Mouse (Mus musculus): ENCODE data around the gene Adamtsl1. TPM values are rescaled to one million over a fixed set of nuclear protein-coding genes. Genes with fewer than 3 reads are reported as not detected.

Adamtsl1 gene
- polyA plus RNA-seq, 1 experiment from 2014 or later, result 17.6 TPM

DNA sequence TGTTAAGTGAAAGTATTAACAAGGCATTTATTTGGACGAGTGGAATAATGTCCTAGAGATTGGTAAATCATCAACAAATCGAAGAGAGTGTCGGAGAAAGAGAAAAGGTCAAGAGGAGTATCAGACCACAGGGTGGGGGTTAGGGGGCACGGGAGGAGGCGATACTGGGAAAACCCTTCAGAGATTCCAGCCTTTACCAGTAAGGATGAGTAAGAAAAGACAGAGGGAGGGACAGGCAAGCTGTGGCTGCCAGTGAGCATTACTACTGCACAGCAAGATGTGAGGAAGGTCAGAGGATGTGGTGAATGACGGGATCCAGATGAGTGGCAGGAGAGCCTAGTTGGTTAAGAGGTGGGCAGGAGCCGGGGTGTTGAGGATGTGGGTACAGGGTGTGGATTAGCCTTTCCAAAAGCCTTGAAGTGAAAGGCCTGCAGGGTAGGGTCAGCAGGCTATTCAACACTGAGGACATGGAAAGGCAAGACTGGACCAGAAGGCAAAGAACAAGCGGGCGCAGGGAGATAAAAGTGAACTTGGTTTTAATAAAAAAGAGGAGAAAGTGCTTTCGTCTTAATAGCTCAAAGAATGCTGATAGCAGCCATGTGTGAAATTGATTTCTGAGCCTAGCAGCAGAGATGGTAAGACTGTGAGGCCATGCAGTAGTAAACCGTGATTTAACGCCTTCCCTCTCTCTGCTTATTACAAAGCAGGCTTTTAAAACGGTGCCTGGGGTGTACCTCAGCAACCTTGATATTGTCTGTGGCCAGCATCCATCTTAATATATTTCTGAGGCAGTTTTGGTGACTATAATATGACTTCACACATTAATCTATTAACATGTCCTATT, 555.1 kb downstream of the Adamtsl1 start:
- no peak for ATAC-seq (ENCODE audit: borderline replicate concordance, extremely low read depth, low FRiP score, low TSS enrichment)
- Histone ChIP-seq H3K4me1 (no peaks in the 10 kb centered on the region), H3K4me3 (no peak overlapping the region), H3K27me3 (no peaks in the 10 kb centered on the region), H3K27ac (no peak overlapping the region), H3K9ac (no peak overlapping the region), H3K4me2 (no peak overlapping the region), H3K9me3 (no peaks in the 10 kb centered on the region), H3K36me3 (no peaks in the 10 kb centered on the region)
- 60% methylated on average over 13 of the region's 13 CpGs for WGBS

DNA sequence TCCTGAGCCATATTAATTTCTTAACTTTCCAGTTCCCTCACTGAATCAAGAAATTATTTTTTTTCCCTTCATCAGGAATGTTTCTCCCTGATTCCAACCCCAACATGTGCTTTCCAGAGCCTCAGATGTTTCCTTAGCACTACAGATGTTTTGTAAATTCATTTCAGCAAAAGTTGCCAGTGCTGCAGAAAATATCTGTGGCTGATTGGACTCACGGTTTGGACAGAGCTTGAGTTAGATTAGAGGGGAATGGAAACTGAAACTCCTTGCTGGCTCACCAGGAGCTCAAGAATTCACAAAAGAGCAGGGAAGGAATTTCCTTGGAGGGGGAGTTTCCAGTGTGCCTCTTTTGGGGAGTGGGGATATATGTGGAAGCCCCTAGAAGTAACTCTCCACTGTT, 560.9 kb downstream of the Adamtsl1 start:
- no peaks in the 10 kb centered on the region for H3K27me3 ChIP-seq
- H3K9me3 ChIP-seq, result no peaks in the 10 kb centered on the region
- no peak overlapping the region for H3K4me3 ChIP-seq
- H3K4me1 ChIP-seq, result no peaks in the 10 kb centered on the region
- no peak overlapping the region for H3K27ac ChIP-seq
- WGBS, result 21% methylated on average over 1 of the region's 1 CpGs
- H3K4me2 ChIP-seq, result no peak overlapping the region
- ATAC-seq (ENCODE audit: borderline replicate concordance, extremely low read depth, low FRiP score, low TSS enrichment), result no peak
- H3K9ac ChIP-seq, result no peak overlapping the region
- H3K36me3 ChIP-seq, result no peaks in the 10 kb centered on the region

DNA sequence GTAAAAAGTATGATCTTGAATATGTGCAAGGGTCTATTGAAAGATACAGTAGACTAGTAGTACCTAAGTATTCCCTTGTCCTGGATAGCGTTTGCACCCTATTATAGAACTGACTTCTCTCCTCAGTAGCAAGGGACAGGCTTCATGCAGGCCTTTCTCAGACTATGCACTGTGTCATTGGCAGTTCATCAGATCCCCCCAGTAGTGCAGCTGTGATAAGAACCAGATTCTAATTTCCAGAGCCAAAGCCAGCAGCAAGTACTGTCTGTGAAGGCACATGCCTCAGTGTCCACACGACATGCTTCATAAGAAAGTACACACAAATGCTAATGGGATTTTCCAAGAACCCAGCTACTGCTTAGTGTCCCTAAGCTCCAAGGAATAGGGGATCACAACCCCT, 563.4 kb downstream of the Adamtsl1 start:
- Histone ChIP-seq H3K4me2 (no peak overlapping the region), H3K9me3 (no peaks in the 10 kb centered on the region), H3K4me3 (no peak overlapping the region), H3K4me1 (no peaks in the 10 kb centered on the region), H3K27me3 (no peaks in the 10 kb centered on the region), H3K9ac (no peak overlapping the region), H3K27ac (no peak overlapping the region), H3K36me3 (no peaks in the 10 kb centered on the region)
- 53% methylated on average over 2 of the region's 2 CpGs for WGBS
- no peak; the same call in 1 of the 2 replicates for ATAC-seq (ENCODE audit: borderline replicate concordance, extremely low read depth, low FRiP score, low TSS enrichment)

DNA sequence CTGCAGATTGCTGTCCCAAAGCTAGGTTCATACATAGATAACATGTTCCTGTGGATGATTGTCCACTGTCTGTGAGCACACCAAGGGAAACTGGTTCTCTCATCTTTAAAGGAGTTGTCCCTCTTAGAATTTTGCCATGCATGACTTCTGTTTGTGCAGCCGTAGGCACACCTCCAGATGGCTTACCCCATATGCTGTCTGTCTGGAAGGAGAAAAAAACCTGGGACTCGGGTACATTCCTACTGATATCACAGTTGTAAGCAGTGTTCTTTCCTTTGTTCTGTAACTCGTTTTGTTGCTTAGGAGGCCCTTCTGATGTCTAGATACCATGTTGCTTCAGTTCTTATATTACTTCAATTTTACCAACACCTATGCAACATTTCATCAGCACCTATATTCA, 563.9 kb downstream of the Adamtsl1 start:
- Histone ChIP-seq H3K4me3 (no peak overlapping the region), H3K27ac (no peak overlapping the region), H3K9me3 (no peaks in the 10 kb centered on the region), H3K27me3 (no peaks in the 10 kb centered on the region), H3K4me2 (no peak overlapping the region), H3K9ac (no peak overlapping the region), H3K36me3 (no peaks in the 10 kb centered on the region), H3K4me1 (no peaks in the 10 kb centered on the region)
- WGBS, result 58% methylated on average over 3 of the region's 3 CpGs
- no peak for ATAC-seq (ENCODE audit: borderline replicate concordance, extremely low read depth, low FRiP score, low TSS enrichment)

DNA sequence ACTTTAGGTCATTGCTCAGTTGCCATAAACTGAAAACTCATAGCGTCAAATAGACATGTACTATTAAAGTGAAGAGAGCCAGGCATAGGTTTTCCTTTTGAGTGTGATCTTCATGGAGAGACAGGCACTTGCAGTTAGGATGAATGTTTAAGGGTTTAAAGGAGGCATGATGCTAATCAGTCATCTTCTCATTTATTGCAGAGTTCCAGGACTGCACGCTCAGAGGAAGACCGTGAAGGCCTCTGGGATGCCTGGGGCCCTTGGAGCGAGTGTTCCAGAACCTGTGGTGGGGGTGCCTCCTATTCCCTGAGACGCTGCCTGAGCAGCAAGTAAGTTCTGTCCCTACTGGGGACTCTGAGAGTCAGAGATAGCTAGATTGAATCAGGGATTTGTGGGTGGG, 573.5 kb downstream of the Adamtsl1 start:
- no peaks in the 10 kb centered on the region for H3K27me3 ChIP-seq
- WGBS, result 85% methylated on average over 5 of the region's 5 CpGs
- H3K27ac ChIP-seq, result no peak overlapping the region
- 0 out of 2 replicates have a peak, but pooled peaks cover 4% of the 10 kb centered on the region for H3K4me1 ChIP-seq
- no peaks in the 10 kb centered on the region for H3K36me3 ChIP-seq
- H3K9ac ChIP-seq, result no peak overlapping the region
- no peak overlapping the region for H3K4me2 ChIP-seq
- no peak for ATAC-seq (ENCODE audit: borderline replicate concordance, extremely low read depth, low FRiP score, low TSS enrichment)
- H3K9me3 ChIP-seq, result no peaks in the 10 kb centered on the region
- H3K4me3 ChIP-seq, result no peak overlapping the region

DNA sequence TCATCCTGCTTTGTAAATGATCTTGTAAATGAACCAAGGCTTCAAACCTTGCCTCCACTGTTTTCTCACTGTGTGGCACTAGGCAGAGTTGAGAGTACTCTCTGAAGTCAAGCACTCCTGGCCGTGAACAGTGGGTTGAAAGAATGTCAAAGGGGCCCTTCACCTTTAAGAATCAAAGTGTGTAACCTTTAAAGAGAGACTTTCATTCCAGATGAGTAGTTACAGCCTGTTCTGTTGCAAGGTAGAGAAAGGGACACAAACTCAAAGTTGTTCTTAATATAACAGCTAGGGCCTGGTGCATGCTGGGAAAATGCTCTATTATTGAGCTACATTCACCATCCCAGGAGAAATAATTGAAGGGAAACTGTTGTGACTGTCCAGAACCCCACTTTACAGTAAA, 589.2 kb downstream of the Adamtsl1 start:
- Histone ChIP-seq H3K27ac (no peak overlapping the region), H3K9me3 (no peaks in the 10 kb centered on the region), H3K4me1 (no peaks in the 10 kb centered on the region), H3K27me3 (no peaks in the 10 kb centered on the region), H3K9ac (no peak overlapping the region), H3K4me2 (no peak overlapping the region), H3K36me3 (no peaks in the 10 kb centered on the region), H3K4me3 (no peak overlapping the region)
- WGBS, result 63% methylated on average over 1 of the region's 1 CpGs
- ATAC-seq (ENCODE audit: borderline replicate concordance, extremely low read depth, low FRiP score, low TSS enrichment), result no peak

DNA sequence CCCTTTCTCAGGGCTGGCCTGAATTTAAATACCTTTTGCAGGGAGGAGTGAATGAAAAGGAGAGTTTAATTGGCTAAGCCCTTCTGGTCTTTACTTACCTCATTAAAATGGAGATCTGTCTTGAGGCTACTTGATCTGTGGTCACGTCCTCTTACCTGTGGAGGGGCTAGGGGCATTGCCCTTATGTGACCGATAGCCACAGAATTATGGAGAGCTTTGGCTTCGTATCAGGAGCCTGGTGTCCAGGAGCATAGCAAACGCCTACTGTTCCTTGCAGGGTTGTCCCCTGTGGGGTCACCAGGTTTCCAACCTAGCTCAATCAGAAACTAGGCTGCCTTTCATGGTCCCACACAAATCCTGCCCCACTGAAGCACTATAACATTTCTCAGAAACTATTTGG, 594.4 kb downstream of the Adamtsl1 start:
- no peaks in the 10 kb centered on the region for H3K36me3 ChIP-seq
- no peak overlapping the region for H3K4me3 ChIP-seq
- no peaks in the 10 kb centered on the region for H3K27me3 ChIP-seq
- ATAC-seq (ENCODE audit: borderline replicate concordance, extremely low read depth, low FRiP score, low TSS enrichment), result no peak
- H3K27ac ChIP-seq, result no peak overlapping the region
- no peaks in the 10 kb centered on the region for H3K4me1 ChIP-seq
- no peak overlapping the region for H3K9ac ChIP-seq
- WGBS, result 80% methylated on average over 4 of the region's 4 CpGs
- H3K9me3 ChIP-seq, result no peaks in the 10 kb centered on the region
- H3K4me2 ChIP-seq, result no peak overlapping the region

DNA sequence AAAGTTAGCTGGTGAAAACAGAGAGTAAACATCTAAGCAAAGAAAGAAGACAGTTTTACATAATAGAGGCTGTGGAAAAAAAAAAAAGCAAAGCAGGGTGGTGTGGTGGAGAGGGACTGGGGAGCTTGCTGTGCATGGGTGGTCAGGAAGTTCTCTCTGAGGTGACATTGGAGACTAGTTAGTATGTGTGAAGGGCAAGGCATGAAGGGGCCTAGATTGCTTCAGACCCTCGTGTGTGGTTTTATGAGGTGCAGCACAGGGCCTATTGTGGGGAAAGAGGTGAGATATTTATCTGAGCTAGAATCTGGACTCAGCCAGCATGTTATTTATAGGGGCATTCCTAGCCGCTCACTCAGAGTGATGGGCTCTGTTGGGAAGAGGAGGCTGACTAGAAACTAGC, 605.1 kb downstream of the Adamtsl1 start:
- H3K9me3 ChIP-seq, result no peaks in the 10 kb centered on the region
- no peaks in the 10 kb centered on the region for H3K36me3 ChIP-seq
- peaks cover 7% of the 10 kb centered on the region; the same call in 1 of the 2 replicates for H3K4me1 ChIP-seq
- H3K9ac ChIP-seq, result no peak overlapping the region
- no peak overlapping the region for H3K4me2 ChIP-seq
- 44% methylated on average over 2 of the region's 2 CpGs for WGBS
- no peak overlapping the region for H3K27ac ChIP-seq
- H3K4me3 ChIP-seq, result no peak overlapping the region
- ATAC-seq (ENCODE audit: borderline replicate concordance, extremely low read depth, low FRiP score, low TSS enrichment), result no peak
- H3K27me3 ChIP-seq, result no peaks in the 10 kb centered on the region

DNA sequence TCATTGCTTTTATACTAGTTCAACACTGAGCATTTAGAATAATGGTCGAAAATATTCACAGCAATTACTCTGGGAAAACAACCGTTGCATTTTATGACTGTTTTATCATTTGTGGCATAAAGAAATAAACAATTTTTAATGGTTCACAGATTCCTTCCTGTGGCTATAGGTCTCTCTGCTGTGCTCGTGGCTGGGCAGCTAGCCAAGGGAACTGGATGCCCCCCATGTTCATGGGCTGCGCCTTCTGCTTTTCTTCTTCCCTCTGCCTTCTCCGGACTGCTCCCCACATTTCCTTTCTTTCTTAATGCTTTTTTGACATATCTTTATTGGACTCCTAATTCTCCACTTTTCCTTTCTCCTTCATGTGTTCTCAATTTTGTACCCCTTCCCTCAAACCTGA, 608.5 kb downstream of the Adamtsl1 start:
- Histone ChIP-seq H3K4me1 (peaks cover 7% of the 10 kb centered on the region; the same call in 1 of the 2 replicates), H3K27me3 (no peaks in the 10 kb centered on the region), H3K9ac (no peak overlapping the region), H3K4me2 (no peak overlapping the region), H3K4me3 (no peak overlapping the region), H3K9me3 (no peaks in the 10 kb centered on the region), H3K36me3 (no peaks in the 10 kb centered on the region), H3K27ac (no peak overlapping the region)
- ATAC-seq (ENCODE audit: borderline replicate concordance, extremely low read depth, low FRiP score, low TSS enrichment), result no peak
- WGBS, result 24% methylated on average over 5 of the region's 5 CpGs

DNA sequence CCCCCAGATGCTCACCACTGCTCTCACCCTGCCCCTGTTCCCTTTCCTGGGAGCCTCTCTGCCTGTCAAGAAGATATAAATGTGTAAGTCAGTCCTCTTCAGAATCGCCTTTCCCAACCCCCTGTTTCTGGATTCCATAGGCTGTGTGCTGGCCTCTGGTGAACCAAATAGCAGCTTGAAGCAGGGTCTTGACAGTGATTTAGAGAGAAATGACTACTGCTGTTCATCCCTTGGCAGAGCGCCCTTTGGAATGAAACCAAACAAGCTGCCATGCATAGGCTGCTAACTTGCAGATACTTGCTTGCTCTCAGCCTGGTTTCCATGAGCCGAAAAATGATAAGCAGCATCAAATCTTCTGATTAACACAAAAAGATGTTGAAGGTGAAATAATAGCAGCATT, 610.4 kb downstream of the Adamtsl1 start:
- Histone ChIP-seq H3K27me3 (no peaks in the 10 kb centered on the region), H3K27ac (no peak overlapping the region), H3K9ac (no peak overlapping the region), H3K4me2 (no peak overlapping the region), H3K4me3 (no peak overlapping the region), H3K9me3 (no peaks in the 10 kb centered on the region), H3K4me1 (peaks cover 7% of the 10 kb centered on the region; the same call in 1 of the 2 replicates), H3K36me3 (no peaks in the 10 kb centered on the region)
- peak; percentile 42; the same call in 1 of the 2 replicates for ATAC-seq (ENCODE audit: borderline replicate concordance, extremely low read depth, low FRiP score, low TSS enrichment)
- 31% methylated on average over 3 of the region's 3 CpGs for WGBS

DNA sequence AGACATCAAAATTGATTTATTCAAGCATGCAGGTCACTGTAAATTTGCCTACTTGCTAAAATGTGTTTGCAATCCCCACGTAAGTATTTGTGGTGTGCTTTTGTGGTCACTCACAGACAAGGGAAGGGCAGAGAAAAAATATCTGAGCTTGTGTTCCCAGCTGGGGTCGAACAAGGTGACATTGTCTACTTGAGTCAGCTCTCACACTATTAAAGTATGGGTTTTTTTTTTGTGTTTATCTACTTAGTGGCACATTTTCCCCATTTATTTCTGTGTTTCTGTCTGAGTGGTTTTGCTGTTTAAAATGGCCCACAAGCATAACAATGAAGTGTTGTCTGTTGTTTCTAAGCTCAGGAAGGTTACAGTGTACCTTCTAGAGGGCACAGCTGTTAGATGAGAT, 612.7 kb downstream of the Adamtsl1 start:
- no peak overlapping the region for H3K27ac ChIP-seq
- H3K36me3 ChIP-seq, result no peaks in the 10 kb centered on the region
- H3K4me3 ChIP-seq, result no peak overlapping the region
- no peaks in the 10 kb centered on the region for H3K9me3 ChIP-seq
- H3K27me3 ChIP-seq, result no peaks in the 10 kb centered on the region
- ATAC-seq (ENCODE audit: borderline replicate concordance, extremely low read depth, low FRiP score, low TSS enrichment), result no peak
- H3K4me1 ChIP-seq, result peaks cover 7% of the 10 kb centered on the region; the same call in 1 of the 2 replicates
- no peak overlapping the region for H3K4me2 ChIP-seq
- WGBS, result 35% methylated on average over 2 of the region's 2 CpGs
- no peak overlapping the region for H3K9ac ChIP-seq

DNA sequence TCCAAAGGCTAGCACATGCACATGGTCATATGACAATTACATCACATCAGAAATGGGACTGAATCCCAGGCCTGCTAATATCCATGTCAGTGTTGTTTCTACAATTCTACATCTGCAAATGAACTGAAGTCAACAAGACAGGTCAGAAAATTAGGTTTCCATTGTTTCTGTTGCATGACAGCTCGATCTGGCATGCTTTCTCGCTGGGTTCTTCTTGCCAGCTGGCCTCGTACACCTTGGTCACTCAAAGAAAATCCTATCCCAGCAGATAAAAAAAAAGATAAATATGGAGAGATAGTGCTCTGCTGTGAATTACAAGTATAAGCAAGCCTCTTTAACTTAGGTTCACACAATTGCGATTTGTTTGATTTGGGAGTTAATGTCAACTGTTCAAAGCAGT, 644.6 kb downstream of the Adamtsl1 start:
- Histone ChIP-seq H3K36me3 (no peaks in the 10 kb centered on the region), H3K27ac (no peak overlapping the region), H3K4me3 (no peak overlapping the region), H3K27me3 (no peaks in the 10 kb centered on the region), H3K9ac (no peak overlapping the region), H3K9me3 (no peaks in the 10 kb centered on the region), H3K4me2 (no peak overlapping the region), H3K4me1 (no peaks in the 10 kb centered on the region)
- no peak for ATAC-seq (ENCODE audit: borderline replicate concordance, extremely low read depth, low FRiP score, low TSS enrichment)
- WGBS, result 60% methylated on average over 4 of the region's 4 CpGs

All from lung, embryonic 15.5 days (tissue).